In genomic region chr4:150003021-150003580, GRCm38 (mm10) we compare ENCODE assay signal across 11 mouse cellular contexts. TPM values are rescaled to one million over a fixed set of nuclear protein-coding genes. Genes with fewer than 3 reads are reported as not detected.
DNase-seq lines count a peak whose midpoint lies in the region; ATAC-seq and TF ChIP-seq lines count a peak whose summit lies in the region.
"Had no signal": no experiment of that assay in that cellular context is flagged by ENCODE, and none has a peak within 500 bp of the region (broad histone marks: within the 10 kb centered on the region; RNA-seq: fewer than 3 reads in every experiment).

No protein-coding gene starts in this region.

- peak overlapping the region; percentile 39 for H3K4me2 ChIP-seq in intestine, embryonic 16.5 days (ENCODE audit: low read depth, low read length)
- H3K4me2 ChIP-seq in liver, embryonic 13.5 days: no peak overlapping the region
- H3K4me2 ChIP-seq: forebrain, embryonic 15.5 days had no signal

- H3K4me1 ChIP-seq in heart, embryonic 10.5 days: peaks cover 54% of the 10 kb centered on the region
- H3K4me1 ChIP-seq in intestine, embryonic 16.5 days (ENCODE audit: control insufficient read depth, insufficient read depth, low read length): peaks cover 63% of the 10 kb centered on the region
- peaks cover 79% of the 10 kb centered on the region for H3K4me1 ChIP-seq in liver, embryonic 13.5 days (replicated peaks)
- peaks cover 33% of the 10 kb centered on the region for H3K4me1 ChIP-seq in small intestine, adult 2 months (ENCODE audit: control insufficient read depth, insufficient read depth, insufficient read length, low read length)

- peak; percentile 30 for DNase-seq in heart, postnatal 4 days
- no peak for DNase-seq in heart, embryonic 10.5 days (ENCODE audit: low spot score)
- DNase-seq in liver, embryonic 13.5 days: no peak
- DNase-seq in yolk sac, embryonic 10.5 days (ENCODE audit: low spot score): no peak
- DNase-seq in left cerebral cortex, adult 2 months (ENCODE audit: extremely low spot score in 1 of 2, low spot score in 2 of 2): no peak
- DNase-seq: thymus, postnatal 14 days had no signal

- peak overlapping the region; percentile 58 for H3K9ac ChIP-seq in intestine, embryonic 16.5 days (ENCODE audit: low read depth, low read length)
- H3K9ac ChIP-seq in liver, embryonic 13.5 days: no peak overlapping the region
- H3K9ac ChIP-seq: forebrain, embryonic 15.5 days had no signal

- TF ChIP-seq CTCF in small intestine, adult 2 months (IDR thresholded peaks at IDR 0.05; ENCODE audit: extremely low read depth, insufficient read length, insufficient replicate concordance, low read depth, low read length): no peak; the same call in 1 of the 2 replicates
- TF ChIP-seq CTCF in left cerebral cortex, adult 2 months (IDR thresholded peaks at IDR 0.05): no peak

- peak; percentile 53 for ATAC-seq in intestine, embryonic 16.5 days
- ATAC-seq in liver, embryonic 13.5 days (ENCODE audit: low read depth): no peak
- no peak for ATAC-seq in inflammation-experienced regulatory T-cells, adult 6 months
- ATAC-seq: forebrain, embryonic 15.5 days; midbrain, embryonic 16.5 days had no signal

- no peaks in the 10 kb centered on the region for H3K27me3 ChIP-seq in heart, embryonic 10.5 days (ENCODE audit: insufficient read depth, poor library complexity, severe bottlenecking)
- H3K27me3 ChIP-seq in intestine, embryonic 16.5 days (replicated peaks; ENCODE audit: control insufficient read depth, insufficient read depth, low read length): no peaks in the 10 kb centered on the region
- no peaks in the 10 kb centered on the region for H3K27me3 ChIP-seq in liver, embryonic 13.5 days
- no peaks in the 10 kb centered on the region for H3K27me3 ChIP-seq in small intestine, adult 2 months (ENCODE audit: control insufficient read depth, insufficient read depth, low read length)
- H3K27me3 ChIP-seq: forebrain, embryonic 15.5 days had no signal

- 0 out of 2 replicates have a peak, but pooled peaks cover 2% of the 10 kb centered on the region for H3K36me3 ChIP-seq in heart, embryonic 10.5 days
- H3K36me3 ChIP-seq in intestine, embryonic 16.5 days (ENCODE audit: control insufficient read depth, insufficient read depth, low read length): no peaks in the 10 kb centered on the region
- H3K36me3 ChIP-seq in liver, embryonic 13.5 days: peaks cover 14% of the 10 kb centered on the region
- no peaks in the 10 kb centered on the region for H3K36me3 ChIP-seq in small intestine, adult 2 months (ENCODE audit: control insufficient read depth, insufficient read depth, low read length)
- H3K36me3 ChIP-seq: forebrain, embryonic 15.5 days had no signal

- WGBS in heart, embryonic 10.5 days: 63% methylated on average over 7 of the region's 7 CpGs
- 15% methylated on average over 7 of the region's 7 CpGs for WGBS in intestine, embryonic 16.5 days
- 48% methylated on average over 7 of the region's 7 CpGs for WGBS in liver, embryonic 13.5 days (ENCODE audit: insufficient replicate concordance)
- WGBS in small intestine, adult 2 months: 16% methylated on average over 7 of the region's 7 CpGs

- no peak overlapping the region for H3K4me3 ChIP-seq in heart, embryonic 10.5 days
- peak overlapping the region; percentile 39 for H3K4me3 ChIP-seq in intestine, embryonic 16.5 days (ENCODE audit: low read length)
- no peak overlapping the region for H3K4me3 ChIP-seq in liver, embryonic 13.5 days (replicated peaks)
- peak overlapping the region; percentile 44 for H3K4me3 ChIP-seq in small intestine, adult 2 months (ENCODE audit: low read depth, low read length)
- H3K4me3 ChIP-seq in left cerebral cortex, adult 2 months: no peak overlapping the region
- H3K4me3 ChIP-seq: forebrain, embryonic 15.5 days had no signal

- intact Hi-C loops in left cerebral cortex, adult 2 months (cut with DNase I): no loop called here

- H3K9me3 ChIP-seq in heart, embryonic 10.5 days: no peaks in the 10 kb centered on the region
- H3K9me3 ChIP-seq in intestine, embryonic 16.5 days (ENCODE audit: control insufficient read depth, low read length): no peaks in the 10 kb centered on the region
- H3K9me3 ChIP-seq in liver, embryonic 13.5 days (replicated peaks): no peaks in the 10 kb centered on the region
- H3K9me3 ChIP-seq: forebrain, embryonic 15.5 days had no signal

- TF ChIP-seq POLR2A in small intestine, adult 2 months (IDR thresholded peaks at IDR 0.05; ENCODE audit: low read depth, low read length): no peak

- H3K27ac ChIP-seq in heart, embryonic 10.5 days: no peak overlapping the region
- peak overlapping the region; percentile 79 for H3K27ac ChIP-seq in intestine, embryonic 16.5 days (ENCODE audit: low read length)
- H3K27ac ChIP-seq in liver, embryonic 13.5 days: peak overlapping the region; percentile 80
- peak overlapping the region; percentile 41 for H3K27ac ChIP-seq in small intestine, adult 2 months (ENCODE audit: insufficient read depth, low read depth, low read length)
- H3K27ac ChIP-seq in left cerebral cortex, adult 2 months: no peak overlapping the region
- H3K27ac ChIP-seq: forebrain, embryonic 15.5 days had no signal

RNA-seq across cellular contexts. Expression of gene H6pd, which starts 5.7 kb away (rescaled TPM):
- total RNA-seq in heart, postnatal 4 days (2021): 10 to 100 TPM; 34.1 to 35.2 TPM
- polyA plus RNA-seq in heart, embryonic 10.5 days (2016; fragmentation: Nextera tagmentation; extraction: Ambion mirVana): 5.8 and 9.0 TPM in 2 replicates
- 31.6 and 41.6 TPM in 2 replicates for polyA plus RNA-seq in intestine, embryonic 16.5 days (2015; fragmentation: Nextera tagmentation; extraction: Ambion mirVana)
- polyA plus RNA-seq in liver, embryonic 13.5 days (2015; fragmentation: Nextera tagmentation; extraction: Ambion mirVana): 6.8 and 7.3 TPM in 2 replicates
- polyA plus RNA-seq in small intestine, adult 2 months (2012; rRNA removed): 17.7 and 22.0 TPM in 2 replicates
- 10 to 100 TPM; 11.6 to 16.0 TPM for total RNA-seq in left cerebral cortex, adult 2 months (2021)
- 1 to 10 TPM; 4.1 to 5.9 (median 5.0) TPM for polyA plus RNA-seq in inflammation-experienced regulatory T-cells, adult 6 months (2017; shearing (Covaris generic))

RNA-seq across cellular contexts. Expression of gene Spsb1, which starts 48.3 kb away (rescaled TPM):
- total RNA-seq in heart, postnatal 4 days (2021): 10 to 100 TPM; 26.2 to 26.7 TPM
- polyA plus RNA-seq in heart, embryonic 10.5 days (2016; fragmentation: Nextera tagmentation; extraction: Ambion mirVana): 3.9 and 9.2 TPM in 2 replicates
- 17.0 and 20.6 TPM in 2 replicates for polyA plus RNA-seq in intestine, embryonic 16.5 days (2015; fragmentation: Nextera tagmentation; extraction: Ambion mirVana)
- polyA plus RNA-seq in liver, embryonic 13.5 days (2015; fragmentation: Nextera tagmentation; extraction: Ambion mirVana): 0.61 and 0.97 TPM in 2 replicates
- polyA plus RNA-seq in small intestine, adult 2 months (2012; rRNA removed): 17.4 and 27.3 TPM in 2 replicates
- total RNA-seq in left cerebral cortex, adult 2 months (2021): 10 to 100 TPM; 15.2 to 17.5 TPM
- 1 to 10 TPM; 1.7 to 8.9 (median 7.9) TPM for polyA plus RNA-seq in inflammation-experienced regulatory T-cells, adult 6 months (2017; shearing (Covaris generic))

Comparison
In these comparisons a context has a peak if more than half of its experiments do, and no peak if none do; other contexts are left out.
1. H3K27ac ChIP-seq: peak in intestine, embryonic 16.5 days (single experiment), liver, embryonic 13.5 days (single experiment) and small intestine, adult 2 months (single experiment); none in heart, embryonic 10.5 days (single experiment) and left cerebral cortex, adult 2 months (single experiment).
2. H3K4me3 ChIP-seq: peak in intestine, embryonic 16.5 days (single experiment) and small intestine, adult 2 months (single experiment); none in heart, embryonic 10.5 days (single experiment), liver, embryonic 13.5 days (single experiment) and left cerebral cortex, adult 2 months (single experiment).